Mouse (Mus musculus) bone marrow macrophage, adult 2 months (primary cell): ENCODE data around the gene Spint1. TPM values are rescaled to one million over a fixed set of nuclear protein-coding genes. Genes with fewer than 3 reads are reported as not detected.
A peak's percentile ranks its signal among the peaks of the same experiment; 100 is the strongest.

Experiments used
- H3K27ac ChIP-seq: 2 replicates; pipeline ENCODE4 v1.5.1; 2012; ENCODE audit warnings: low read depth, low read length; ENCODE audit not compliant: insufficient read depth
- H3K4me1 ChIP-seq: 2 replicates; pipeline ENCODE4 v1.6.1; 2012; ENCODE audit warnings: low read length; ENCODE audit not compliant: control insufficient read depth, insufficient read depth
- H3K4me3 ChIP-seq: 2 replicates; pipeline ENCODE4 v1.5.1; 2012; ENCODE audit warnings: mild to moderate bottlenecking, low read length, moderate library complexity; ENCODE audit not compliant: insufficient read depth
- CTCF ChIP-seq: IDR thresholded peaks from 2 replicates; pipeline ENCODE4 v1.5.1; 2012; ENCODE audit warnings: low read depth, mild to moderate bottlenecking, low read length, moderate library complexity
- POLR2A ChIP-seq: IDR thresholded peaks from 2 replicates; pipeline ENCODE4 v1.6.1; 2012; ENCODE audit warnings: mild to moderate bottlenecking, low read depth, low read length, borderline replicate concordance
- polyA plus RNA-seq: library from polyadenylated mRNA; stranded (reverse); fragments of >200 nt; gene quantifications from 2 replicates; pipeline ENCODE4 v1.2.4, GENCODE M21; 2012; ENCODE audit not compliant: missing spikeins, insufficient read depth, insufficient read length

Spint1 gene
- polyA plus RNA-seq, result 3.7 and 4.3 TPM in 2 replicates

DNA sequence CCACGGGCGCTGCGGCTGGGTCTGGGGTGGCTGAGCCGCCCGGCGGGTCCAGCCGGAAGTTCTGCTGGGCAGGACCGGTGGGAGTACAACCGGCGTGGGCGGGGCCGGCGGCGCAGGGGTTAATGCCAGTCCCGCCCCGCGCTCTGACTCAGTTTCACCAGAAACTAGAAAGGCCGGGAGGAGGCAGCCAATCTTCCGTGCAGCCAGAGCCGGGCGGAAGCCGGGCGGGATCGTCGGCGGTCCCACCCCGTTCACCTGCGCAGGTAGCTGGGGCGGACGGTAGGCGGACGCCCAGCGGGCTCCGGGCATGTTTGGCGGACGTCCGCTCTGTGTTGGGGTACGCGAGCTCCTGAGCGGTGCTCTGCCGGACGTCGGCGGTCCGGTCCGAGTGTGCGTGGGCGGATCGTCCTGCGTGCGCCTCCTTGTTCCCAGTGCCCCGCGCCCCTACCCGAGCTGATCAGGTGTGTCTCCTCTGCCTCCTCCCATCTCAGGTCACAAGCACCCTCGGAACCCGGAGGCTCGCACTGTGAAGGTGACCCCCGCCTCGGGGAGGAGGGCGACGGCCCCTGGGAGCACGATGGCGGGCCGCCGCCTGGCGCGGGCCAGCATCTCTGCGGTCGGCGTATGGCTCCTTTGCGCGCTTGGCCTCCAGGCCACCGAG is at the start of gene Spint1:
TSS of gene Spint1 (plus strand) at position 153 of the 661 bp plus-strand sequence.
- TF ChIP-seq CTCF (no peak), POLR2A (no peak)
- Histone ChIP-seq H3K4me3 (peak within 1 kb of the TSS; percentile 55), H3K27ac (no peak within 1 kb of the TSS), H3K4me1 (peaks cover 17% of the 10 kb centered on the region)

DNA sequence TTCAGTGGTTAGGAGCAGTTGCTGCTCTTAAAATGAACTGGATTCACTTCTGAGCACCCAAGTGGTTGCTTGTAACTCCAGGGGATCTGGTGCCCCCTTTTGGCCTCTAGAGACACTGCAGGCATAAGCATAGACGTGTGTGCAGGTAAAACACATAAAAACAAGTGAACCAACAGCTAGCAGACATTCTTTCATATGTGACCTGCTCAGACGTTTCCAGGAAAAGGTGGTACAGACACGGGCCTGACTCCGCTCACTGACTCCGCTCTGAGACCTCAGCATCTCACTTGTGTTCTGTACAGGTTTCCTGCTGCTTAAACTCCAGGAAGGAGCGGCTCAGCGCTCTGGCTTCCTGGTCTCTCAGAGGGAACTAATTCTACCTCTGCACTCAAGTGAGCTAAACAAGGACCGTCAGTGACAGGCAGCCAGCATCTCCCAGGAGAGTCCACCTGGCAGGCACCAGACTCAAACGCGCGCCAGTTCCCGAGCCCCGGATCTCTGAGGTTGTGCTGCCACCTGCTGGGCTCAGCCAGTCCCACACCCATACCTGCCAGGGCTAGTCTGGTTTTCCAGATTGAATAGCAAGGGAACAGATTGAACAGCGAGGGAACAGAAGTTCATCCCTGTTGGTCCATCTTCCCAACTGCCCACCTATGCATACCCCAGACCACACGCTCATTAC is 48.0 kb upstream of the Spint1 start:
- TF ChIP-seq CTCF, result peak; percentile 74
- TF ChIP-seq POLR2A, result no peak
- Histone ChIP-seq H3K4me3 (peak overlapping the region; percentile 19; the same call in 1 of the 2 replicates), H3K27ac (no peak overlapping the region), H3K4me1 (peaks cover 3% of the 10 kb centered on the region; the same call in 1 of the 2 replicates)

DNA sequence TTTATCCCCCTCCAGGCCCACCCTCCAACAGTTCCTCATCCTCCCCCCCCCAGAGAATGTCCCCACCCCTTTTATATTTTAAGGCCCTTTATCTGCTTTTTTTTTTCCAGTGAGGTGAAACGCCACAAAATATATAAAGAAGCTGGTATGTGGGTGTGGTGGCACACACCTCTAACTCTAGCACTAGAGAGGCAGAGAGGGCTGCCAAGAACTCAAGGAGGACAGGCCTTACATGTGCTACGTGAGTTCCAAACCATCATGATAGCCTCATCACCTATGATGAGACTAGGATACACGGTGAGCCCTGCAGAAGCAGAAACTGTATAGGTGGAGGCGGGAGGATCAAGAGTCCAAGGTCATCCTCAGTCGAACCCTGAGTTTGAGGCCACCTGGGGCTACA is 46.2 kb upstream of the Spint1 start:
- TF ChIP-seq CTCF, result no peak
- TF ChIP-seq POLR2A, result no peak

DNA sequence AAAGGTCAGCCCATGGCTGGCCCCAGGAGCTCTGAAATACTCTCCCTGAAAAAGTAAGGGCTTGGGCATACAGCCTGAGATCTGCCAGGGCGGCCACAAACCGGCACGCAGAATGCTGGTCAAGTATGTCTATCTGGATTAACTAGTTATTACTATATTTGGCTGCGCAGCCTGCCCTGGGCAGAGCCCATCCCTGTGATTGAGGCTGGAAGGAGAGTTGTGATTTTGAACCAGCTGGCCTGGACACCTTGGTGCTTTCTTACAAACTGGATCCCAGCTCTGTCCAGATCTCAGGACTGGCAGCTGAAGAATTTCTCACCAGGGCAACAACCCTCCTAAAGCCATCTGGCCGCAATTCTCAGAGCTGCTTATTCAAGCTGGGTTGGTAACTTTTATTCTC is 43.0 kb upstream of the Spint1 start:
- no peak for TF ChIP-seq POLR2A
- no peak for TF ChIP-seq CTCF
- Histone ChIP-seq H3K4me1 (peaks cover under 1% of the 10 kb centered on the region; the same call in 1 of the 2 replicates), H3K4me3 (no peak overlapping the region), H3K27ac (no peak overlapping the region)

More for the DNA sequence above, 46.2 kb upstream of the Spint1 start:
- H3K4me3 ChIP-seq, result no peak overlapping the region
- no peak overlapping the region for H3K27ac ChIP-seq
- H3K4me1 ChIP-seq, result peaks cover 3% of the 10 kb centered on the region; the same call in 1 of the 2 replicates

DNA sequence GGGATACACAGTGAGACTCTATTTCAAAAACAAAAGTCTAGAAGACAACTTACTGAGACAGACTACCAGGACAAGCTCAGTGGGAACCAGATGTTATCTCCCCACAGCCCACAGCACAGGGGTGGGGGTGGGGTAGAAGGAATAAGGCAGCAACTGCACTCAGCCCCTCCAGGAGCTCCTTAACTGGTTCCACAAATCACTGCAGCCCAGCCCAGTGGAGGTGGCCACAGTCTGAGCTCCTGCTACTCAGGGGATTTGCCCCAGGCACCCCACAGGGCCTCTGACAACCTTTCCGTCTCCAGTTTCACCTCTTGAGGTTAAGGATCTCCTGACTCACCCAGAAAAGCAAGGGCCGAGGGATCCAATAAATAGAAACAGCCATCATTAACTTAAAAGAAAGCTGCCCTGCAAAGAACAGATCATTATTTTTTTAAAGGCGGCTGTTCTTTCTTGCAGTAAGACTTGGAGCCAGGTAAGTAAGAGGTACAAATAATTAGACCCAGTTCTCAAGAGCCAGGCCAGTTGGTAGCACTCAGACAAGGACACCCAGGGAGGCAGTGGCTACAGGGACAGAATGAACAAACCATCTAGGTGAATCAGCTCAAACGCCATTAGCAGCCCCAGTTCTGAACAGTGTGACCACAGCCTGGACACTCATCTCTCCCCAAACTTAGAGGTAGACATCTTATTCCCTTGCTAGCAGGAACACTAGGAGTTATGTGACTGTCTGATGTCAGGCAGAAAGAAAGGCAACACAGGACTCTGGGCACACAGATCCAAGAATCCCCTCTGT is 40.6 kb upstream of the Spint1 start:
- Histone ChIP-seq H3K4me3 (no peak overlapping the region), H3K27ac (no peak overlapping the region), H3K4me1 (no peaks in the 10 kb centered on the region)
- TF ChIP-seq POLR2A (no peak), CTCF (no peak)

DNA sequence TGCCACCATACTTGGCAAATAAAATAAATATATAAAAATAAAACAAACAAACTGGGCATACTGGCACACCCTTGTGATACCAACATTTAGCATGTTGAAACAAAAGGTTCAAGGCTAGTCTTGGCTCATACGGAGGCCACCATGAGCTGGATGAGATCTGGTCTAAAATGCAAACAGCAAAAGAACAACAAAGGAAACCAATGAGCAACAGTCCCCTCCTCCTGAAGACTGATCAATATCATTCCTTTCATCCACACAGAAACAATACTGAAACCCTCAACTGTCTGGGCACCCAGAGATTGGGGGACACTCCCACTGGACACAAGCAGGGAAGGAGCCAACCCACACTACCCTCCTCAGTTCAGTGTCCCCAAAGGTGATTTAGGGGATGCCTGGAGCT is 39.7 kb upstream of the Spint1 start:
- H3K27ac ChIP-seq, result no peak overlapping the region
- peaks cover under 1% of the 10 kb centered on the region; the same call in 1 of the 2 replicates for H3K4me1 ChIP-seq
- H3K4me3 ChIP-seq, result no peak overlapping the region
- no peak for TF ChIP-seq CTCF
- no peak for TF ChIP-seq POLR2A

DNA sequence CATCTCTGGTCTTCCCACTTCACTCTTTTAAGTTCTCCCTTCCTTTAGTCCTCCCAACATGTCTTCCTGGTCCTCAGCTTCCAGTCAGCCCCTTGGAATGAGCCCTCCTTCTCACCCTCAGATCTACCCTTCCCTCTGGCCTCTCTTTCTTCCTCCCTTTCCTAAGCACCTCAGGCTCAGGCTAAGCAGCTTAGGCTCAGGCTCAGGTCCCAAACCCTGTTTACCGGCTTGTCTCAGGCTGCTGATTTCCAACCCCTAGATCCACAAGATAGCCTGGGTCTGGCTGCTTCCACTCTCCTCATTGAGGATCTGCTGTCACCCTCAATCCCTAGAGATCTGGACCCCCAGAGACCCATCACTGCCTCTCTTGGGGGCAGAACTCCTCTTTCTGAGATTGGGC is 39.1 kb upstream of the Spint1 start:
- TF ChIP-seq POLR2A, result no peak
- TF ChIP-seq CTCF, result no peak
- H3K27ac ChIP-seq, result no peak overlapping the region
- H3K4me3 ChIP-seq, result no peak overlapping the region

DNA sequence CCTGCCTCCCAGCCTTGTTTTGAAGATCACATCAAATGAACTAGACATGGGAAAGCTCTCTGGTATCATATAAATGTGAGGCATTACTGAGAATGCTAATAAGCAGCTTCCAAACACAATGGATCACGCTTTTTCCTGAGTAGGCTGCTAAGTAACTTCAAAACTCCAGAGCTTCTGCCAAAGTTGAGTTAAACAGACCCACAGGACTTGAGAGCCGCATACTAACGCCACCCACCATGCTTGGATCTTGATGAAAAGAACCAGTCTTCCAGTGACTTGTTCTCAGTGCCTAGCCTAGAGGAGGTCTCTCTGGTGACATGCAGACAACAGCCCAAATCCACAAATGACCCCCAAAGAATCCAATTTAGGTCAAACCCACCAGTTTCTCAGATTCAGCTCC is 38.2 kb upstream of the Spint1 start:
- no peak overlapping the region for H3K4me3 ChIP-seq
- TF ChIP-seq CTCF (no peak), POLR2A (no peak)
- peaks cover 14% of the 10 kb centered on the region for H3K4me1 ChIP-seq
- no peak overlapping the region for H3K27ac ChIP-seq

More for the DNA sequence above, 39.1 kb upstream of the Spint1 start:
- peaks cover 6% of the 10 kb centered on the region for H3K4me1 ChIP-seq

DNA sequence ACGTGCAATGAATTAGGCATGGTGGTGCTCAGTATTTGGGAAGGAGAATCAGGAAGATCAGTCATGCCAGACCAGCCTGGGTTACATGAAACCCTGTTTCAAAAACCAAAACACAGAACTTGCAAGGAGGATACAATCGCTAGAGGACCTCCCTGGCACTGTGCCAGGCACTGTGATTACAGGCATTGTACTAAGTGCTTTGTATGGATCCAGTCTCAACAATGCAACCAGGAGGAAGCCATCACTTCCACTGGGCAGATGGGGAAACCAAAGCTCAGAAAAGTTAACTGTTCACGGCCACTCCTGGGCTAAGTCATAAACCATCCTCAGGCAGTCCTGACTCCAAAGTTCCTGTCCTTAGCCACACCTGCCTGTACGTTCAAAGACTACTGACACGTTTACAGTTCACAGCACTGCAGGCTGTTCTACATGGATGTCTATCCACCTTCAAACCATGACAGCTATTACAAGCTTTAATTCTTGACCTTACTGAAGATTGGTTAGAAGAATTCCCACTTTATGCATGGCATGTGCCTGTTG is 34.2 kb upstream of the Spint1 start:
- no peak overlapping the region for H3K4me3 ChIP-seq
- no peak overlapping the region for H3K27ac ChIP-seq
- TF ChIP-seq POLR2A, result no peak
- TF ChIP-seq CTCF, result no peak
- H3K4me1 ChIP-seq, result peaks cover 18% of the 10 kb centered on the region

DNA sequence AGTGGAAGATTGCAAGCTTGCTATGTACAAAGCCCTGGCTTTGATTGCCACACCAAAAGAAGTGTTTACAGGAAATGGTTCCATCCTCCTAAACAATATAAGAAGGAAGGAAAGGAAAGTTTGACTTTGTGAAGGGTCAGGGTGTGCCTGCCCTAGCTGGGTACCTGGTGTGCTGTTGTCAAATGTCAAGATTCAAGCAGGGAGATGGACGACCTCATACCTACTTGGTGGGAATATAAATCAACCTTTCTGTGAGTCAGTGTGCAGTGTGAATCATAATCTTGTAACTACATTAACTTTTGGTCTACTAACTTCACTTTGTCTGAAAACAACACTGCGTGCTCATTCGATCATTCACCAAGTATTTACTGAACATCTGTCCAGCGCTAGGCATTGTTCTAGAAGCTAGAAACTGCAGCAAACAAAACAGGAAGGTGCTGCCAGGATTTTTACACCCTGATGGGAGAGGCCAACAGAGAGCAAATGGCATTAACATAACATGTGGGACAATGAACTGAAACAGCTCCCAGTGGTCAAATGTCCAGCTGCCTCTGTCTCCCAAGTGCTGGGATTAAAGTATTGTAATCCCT is 33.2 kb upstream of the Spint1 start:
- Histone ChIP-seq H3K27ac (no peak overlapping the region), H3K4me1 (peaks cover 18% of the 10 kb centered on the region), H3K4me3 (no peak overlapping the region)
- TF ChIP-seq POLR2A, result no peak
- no peak for TF ChIP-seq CTCF
